Comparison of ENCODE assay signal across 15 mouse cellular contexts in the genomic region with DNA sequence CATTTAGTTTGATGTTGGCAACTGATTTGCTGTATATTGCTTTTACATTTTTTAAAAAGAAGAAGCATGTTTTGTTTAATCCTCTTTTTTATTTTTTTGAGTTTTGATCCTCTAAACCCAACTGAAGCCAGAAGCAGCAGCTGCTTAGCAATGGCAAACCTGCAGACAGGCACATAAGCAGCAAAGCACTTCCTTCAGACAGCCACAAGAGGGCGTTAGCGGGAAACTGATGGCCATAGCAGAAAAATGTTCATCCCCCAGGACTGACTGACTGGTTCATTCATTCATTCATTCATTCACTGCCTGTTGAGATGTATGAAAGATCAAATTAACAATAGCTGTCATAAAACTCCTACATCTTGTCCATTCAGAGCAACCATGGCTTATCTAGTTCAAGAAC.
A peak's percentile ranks its signal among the peaks of the same experiment; 100 is the strongest.
DNase-seq lines count a peak whose midpoint lies in the region; ATAC-seq and TF ChIP-seq lines count a peak whose summit lies in the region.
"Had no signal": no experiment of that assay in that cellular context is flagged by ENCODE, and none has a peak within 500 bp of the region (broad histone marks: within the 10 kb centered on the region; RNA-seq: fewer than 3 reads in every experiment).

No protein-coding gene starts in this region.

- no peak for DNase-seq in liver, postnatal 0 days
- DNase-seq in 416B (ENCODE audit: low read depth) = peak; percentile 33
- DNase-seq in CH12.LX (ENCODE audit: extremely low read depth) = peak; percentile 57
- peak; percentile 54 for DNase-seq in ZHBTc4 (ENCODE audit: low read depth, low spot score)
- no peak for DNase-seq in Muller cell, postnatal 12 days (ENCODE audit: inconsistent ontology term)
- no peak for DNase-seq in ovary, postnatal 10 days (ENCODE audit: low spot score)
- DNase-seq: adrenal gland, adult 8-10 months; cerebellum, adult 8-10 months; kidney, postnatal 10 days; left cerebral cortex, postnatal 4 days; lung, adult 18-20 months had no signal

- no peak overlapping the region for H3K27ac ChIP-seq in liver, postnatal 0 days (ENCODE audit: low read depth)
- no peak overlapping the region for H3K27ac ChIP-seq in liver, embryonic 12.5 days
- no peak overlapping the region for H3K27ac ChIP-seq in CH12.LX (ENCODE audit: insufficient read depth, low read depth)
- H3K27ac ChIP-seq: forebrain, embryonic 15.5 days; heart, embryonic 10.5 days had no signal

- H3K36me3 ChIP-seq in liver, postnatal 0 days (replicated peaks; ENCODE audit: insufficient read depth, low read length) = no peaks in the 10 kb centered on the region
- no peaks in the 10 kb centered on the region for H3K36me3 ChIP-seq in liver, embryonic 12.5 days
- no peaks in the 10 kb centered on the region for H3K36me3 ChIP-seq in CH12.LX (replicated peaks in 1 of 2; ENCODE audit: control insufficient read depth in 1 of 2, insufficient read depth in 1 of 2, low read length in 1 of 2)
- H3K36me3 ChIP-seq: forebrain, embryonic 15.5 days; heart, embryonic 10.5 days had no signal

- TF ChIP-seq POLR2A in CH12.LX (IDR thresholded peaks at IDR 0.05; ENCODE audit: low read depth, low read length) = no peak

- no peak for TF ChIP-seq EP300 in liver, postnatal 0 days (IDR thresholded peaks at IDR 0.05; ENCODE audit: low read depth)
- TF ChIP-seq EP300 in CH12.LX (IDR thresholded peaks at IDR 0.05; ENCODE audit: low read length) = no peak

- H3K79me2 ChIP-seq in CH12.LX (replicated peaks; ENCODE audit: control insufficient read depth, extremely low read depth, insufficient read depth, poor library complexity, severe bottlenecking) = no peaks in the 10 kb centered on the region

- no peaks in the 10 kb centered on the region for H3K27me3 ChIP-seq in liver, postnatal 0 days (ENCODE audit: insufficient read depth, low read length)
- H3K27me3 ChIP-seq in liver, embryonic 12.5 days (replicated peaks) = no peaks in the 10 kb centered on the region; the same call in 1 of the 2 replicates
- no peaks in the 10 kb centered on the region for H3K27me3 ChIP-seq in CH12.LX (replicated peaks)
- H3K27me3 ChIP-seq: forebrain, embryonic 15.5 days had no signal

- H3K4me3 ChIP-seq in liver, postnatal 0 days (ENCODE audit: low read depth, low read length) = no peak overlapping the region
- no peak overlapping the region for H3K4me3 ChIP-seq in liver, embryonic 12.5 days
- H3K4me3 ChIP-seq in CH12.LX (replicated peaks in 1 of 3; ENCODE audit: low read depth in 2 of 3, low read length in 2 of 3, poor library complexity in 1 of 3) = no peak overlapping the region
- H3K4me3 ChIP-seq: forebrain, embryonic 15.5 days; heart, embryonic 10.5 days had no signal

- ATAC-seq in liver, postnatal 0 days = no peak
- ATAC-seq in liver, embryonic 12.5 days = no peak
- ATAC-seq: forebrain, embryonic 15.5 days; inflammation-experienced regulatory T-cells, adult 6 months had no signal

- no peak overlapping the region for H3K9ac ChIP-seq in liver, postnatal 0 days (replicated peaks)
- H3K9ac ChIP-seq in liver, embryonic 12.5 days = no peak overlapping the region
- H3K9ac ChIP-seq in CH12.LX (ENCODE audit: insufficient read depth, low read depth) = no peak overlapping the region
- H3K9ac ChIP-seq: forebrain, embryonic 15.5 days had no signal

- dilution Hi-C loops in CH12.LX (cut with MboI; ENCODE audit: extremely low pct_ligation_motif_present, extremely low pct_unique_long_range_greater_than_20kb, low sequenced_read_pairs) = no loop called here

- TF ChIP-seq RAD21 in CH12.LX (IDR thresholded peaks at IDR 0.05; ENCODE audit: low read depth, low read length) = peak; percentile 71

- no peak overlapping the region for H3K4me2 ChIP-seq in liver, postnatal 0 days (ENCODE audit: low read depth, low read length)
- H3K4me2 ChIP-seq in liver, embryonic 12.5 days = no peak overlapping the region
- H3K4me2 ChIP-seq in CH12.LX (ENCODE audit: insufficient read depth, low read depth, poor library complexity, severe bottlenecking) = no peak overlapping the region
- H3K4me2 ChIP-seq: forebrain, embryonic 15.5 days had no signal

- no peaks in the 10 kb centered on the region for H3K9me3 ChIP-seq in liver, postnatal 0 days (ENCODE audit: low read length)
- H3K9me3 ChIP-seq in liver, embryonic 12.5 days (replicated peaks) = no peaks in the 10 kb centered on the region
- no peaks in the 10 kb centered on the region for H3K9me3 ChIP-seq in CH12.LX (replicated peaks; ENCODE audit: low read length)

- H3K4me1 ChIP-seq in liver, postnatal 0 days (ENCODE audit: insufficient read depth) = no peaks in the 10 kb centered on the region
- no peaks in the 10 kb centered on the region for H3K4me1 ChIP-seq in liver, embryonic 12.5 days
- peaks cover 10 to 22% of the 10 kb centered on the region in 2 experiments for H3K4me1 ChIP-seq in CH12.LX (ENCODE audit: control insufficient read depth in 1 of 2, insufficient read depth in 2 of 2)
- H3K4me1 ChIP-seq: forebrain, embryonic 15.5 days; heart, embryonic 10.5 days had no signal

- in situ Hi-C loops in CH12.LX (cut with MboI; ENCODE audit: low pct_ligation_motif_present, low pct_unique_long_range_greater_than_20kb, low sequenced_read_pairs) = no loop called here

- TF ChIP-seq CTCF in liver, postnatal 0 days (IDR thresholded peaks at IDR 0.05; ENCODE audit: low read depth) = peak; percentile 19; the same call in 1 of the 2 replicates
- peak; percentile 77 to 84 for TF ChIP-seq CTCF in CH12.LX (conservative IDR thresholded peaks at IDR 0.05 in 1 of 2, IDR thresholded peaks at IDR 0.05 in 1 of 2; ENCODE audit: low read depth in 2 of 2, low read length in 2 of 2)

- WGBS in liver, postnatal 0 days (ENCODE audit: insufficient replicate concordance) = 3% methylated on average over 2 of the region's 2 CpGs
- WGBS in liver, embryonic 12.5 days (ENCODE audit: insufficient replicate concordance) = 0% methylated on average over 2 of the region's 2 CpGs

TF ChIP-seq in CH12.LX, 34 proteins besides CTCF, POLR2A, EP300 and RAD21:
- TF ChIP-seq SMC3 (IDR thresholded peaks at IDR 0.05; ENCODE audit: low read depth, low read length) = peak; percentile 86
- TF ChIP-seq BHLHE40 (IDR thresholded peaks at IDR 0.05; ENCODE audit: low read depth, low read length) = no peak

Comparison
In these comparisons a context has a peak if more than half of its experiments do, and no peak if none do; other contexts are left out.
1. DNase-seq: peak in 416B (single experiment), CH12.LX (single experiment) and ZHBTc4 (single experiment); none in liver, postnatal 0 days (single experiment), Muller cell, postnatal 12 days (single experiment) and ovary, postnatal 10 days (single experiment).